Mouse (Mus musculus): ENCODE measurements around the gene Nkx2-5. TPM values are rescaled to one million over a fixed set of nuclear protein-coding genes. Genes with fewer than 3 reads are reported as not detected.

The Nkx2-5 gene
- polyA plus RNA-seq, 2 experiments, result 0.06 TPM; not detected in 1

GRCm38 (mm10) chr17:26850358-26851135 lies 5.7 kb upstream of the Nkx2-5 start:
- TF ChIP-seq POLR2A (IDR thresholded peaks at IDR 0.05; ENCODE audit: borderline replicate concordance, extremely low read depth, insufficient read depth, insufficient read length), result no peak
- Histone ChIP-seq H3K4me1 (ENCODE audit: control insufficient read depth, insufficient read depth, low read length) (peaks cover 4% of the 10 kb centered on the region; the same call in 1 of the 2 replicates), H3K36me3 (ENCODE audit: control insufficient read depth, insufficient read depth, low read length) (no peaks in the 10 kb centered on the region), H3K4me2 (replicated peaks; ENCODE audit: low read depth, low read length, severe bottlenecking) (peak overlapping the region; percentile 40), H3K9ac (ENCODE audit: low read depth, low read length, severe bottlenecking) (no peak overlapping the region), H3K27ac (replicated peaks; ENCODE audit: low read depth, low read length) (no peak overlapping the region), H3K27me3 (ENCODE audit: control insufficient read depth, insufficient read depth, low read length) (peaks cover 90% of the 10 kb centered on the region), H3K4me3 (replicated peaks; ENCODE audit: low read length) (peak overlapping the region; percentile 23), H3K9me3 (ENCODE audit: control insufficient read depth, low read length) (no peaks in the 10 kb centered on the region)
- no peak for ATAC-seq (ENCODE audit: low FRiP score, low read depth)
- DNase-seq (ENCODE audit: low spot score), result no peak
- WGBS, result 1% methylated on average over 45 of the region's 48 CpGs

- peak overlapping the region; percentile 23 for H3K4me3 ChIP-seq (replicated peaks; ENCODE audit: low read length)
- no peaks in the 10 kb centered on the region for H3K36me3 ChIP-seq (ENCODE audit: control insufficient read depth, insufficient read depth, low read length)
- no peaks in the 10 kb centered on the region for H3K9me3 ChIP-seq (ENCODE audit: control insufficient read depth, low read length)
- H3K27me3 ChIP-seq (ENCODE audit: control insufficient read depth, insufficient read depth, low read length), result peaks cover 91% of the 10 kb centered on the region
- under 1% methylated on average over 44 of the region's 44 CpGs for WGBS
- peaks cover 4% of the 10 kb centered on the region; the same call in 1 of the 2 replicates for H3K4me1 ChIP-seq (ENCODE audit: control insufficient read depth, insufficient read depth, low read length)
- no peak for TF ChIP-seq POLR2A (IDR thresholded peaks at IDR 0.05; ENCODE audit: borderline replicate concordance, extremely low read depth, insufficient read depth, insufficient read length)
- no peak overlapping the region for H3K9ac ChIP-seq (ENCODE audit: low read depth, low read length, severe bottlenecking)
- no peak for DNase-seq (ENCODE audit: low spot score)
- peak overlapping the region; percentile 40 for H3K4me2 ChIP-seq (replicated peaks; ENCODE audit: low read depth, low read length, severe bottlenecking)
- no peak for ATAC-seq (ENCODE audit: low FRiP score, low read depth)
- no peak overlapping the region for H3K27ac ChIP-seq (replicated peaks; ENCODE audit: low read depth, low read length)
These were observed 5.0 kb upstream of the Nkx2-5 start for GRCm38 (mm10) chr17:26849746-26850357.

GRCm38 (mm10) chr17:26849106-26849745 lies 4.4 kb upstream of the Nkx2-5 start:
- DNase-seq (ENCODE audit: low spot score) (no peak), ATAC-seq (ENCODE audit: low FRiP score, low read depth) (no peak)
- Histone ChIP-seq H3K27me3 (ENCODE audit: control insufficient read depth, insufficient read depth, low read length) (peaks cover 91% of the 10 kb centered on the region), H3K36me3 (ENCODE audit: control insufficient read depth, insufficient read depth, low read length) (no peaks in the 10 kb centered on the region), H3K4me1 (ENCODE audit: control insufficient read depth, insufficient read depth, low read length) (peaks cover 4% of the 10 kb centered on the region; the same call in 1 of the 2 replicates), H3K4me3 (replicated peaks; ENCODE audit: low read length) (peak overlapping the region; percentile 23), H3K4me2 (replicated peaks; ENCODE audit: low read depth, low read length, severe bottlenecking) (0 out of 2 replicates have a peak overlapping the region, but pooled peaks have one; percentile 40), H3K27ac (replicated peaks; ENCODE audit: low read depth, low read length) (no peak overlapping the region), H3K9me3 (ENCODE audit: control insufficient read depth, low read length) (no peaks in the 10 kb centered on the region), H3K9ac (ENCODE audit: low read depth, low read length, severe bottlenecking) (no peak overlapping the region)
- WGBS, result 3% methylated on average over 19 of the region's 19 CpGs
- TF ChIP-seq POLR2A (IDR thresholded peaks at IDR 0.05; ENCODE audit: borderline replicate concordance, extremely low read depth, insufficient read depth, insufficient read length), result no peak

GRCm38 (mm10) chr17:26848236-26848635 lies 3.4 kb upstream of the Nkx2-5 start:
- DNase-seq (ENCODE audit: low spot score) (no peak), ATAC-seq (ENCODE audit: low FRiP score, low read depth) (no peak)
- peaks cover 4% of the 10 kb centered on the region; the same call in 1 of the 2 replicates for H3K4me1 ChIP-seq (ENCODE audit: control insufficient read depth, insufficient read depth, low read length)
- WGBS, result 1% methylated on average over 6 of the region's 6 CpGs
- H3K9ac ChIP-seq (ENCODE audit: low read depth, low read length, severe bottlenecking), result no peak overlapping the region
- no peak for TF ChIP-seq POLR2A (IDR thresholded peaks at IDR 0.05; ENCODE audit: borderline replicate concordance, extremely low read depth, insufficient read depth, insufficient read length)
- H3K9me3 ChIP-seq (ENCODE audit: control insufficient read depth, low read length), result no peaks in the 10 kb centered on the region
- no peak overlapping the region for H3K4me3 ChIP-seq (replicated peaks; ENCODE audit: low read length)
- H3K4me2 ChIP-seq (replicated peaks; ENCODE audit: low read depth, low read length, severe bottlenecking), result no peak overlapping the region
- H3K36me3 ChIP-seq (ENCODE audit: control insufficient read depth, insufficient read depth, low read length), result no peaks in the 10 kb centered on the region
- peaks cover 91% of the 10 kb centered on the region for H3K27me3 ChIP-seq (ENCODE audit: control insufficient read depth, insufficient read depth, low read length)
- H3K27ac ChIP-seq (replicated peaks; ENCODE audit: low read depth, low read length), result no peak overlapping the region

- Histone ChIP-seq H3K9me3 (ENCODE audit: control insufficient read depth, low read length) (no peaks in the 10 kb centered on the region), H3K27ac (replicated peaks; ENCODE audit: low read depth, low read length) (no peak overlapping the region), H3K4me3 (replicated peaks; ENCODE audit: low read length) (no peak overlapping the region), H3K27me3 (ENCODE audit: control insufficient read depth, insufficient read depth, low read length) (peaks cover 91% of the 10 kb centered on the region), H3K4me2 (replicated peaks; ENCODE audit: low read depth, low read length, severe bottlenecking) (no peak overlapping the region), H3K4me1 (ENCODE audit: control insufficient read depth, insufficient read depth, low read length) (peaks cover 4% of the 10 kb centered on the region; the same call in 1 of the 2 replicates), H3K9ac (ENCODE audit: low read depth, low read length, severe bottlenecking) (no peak overlapping the region), H3K36me3 (ENCODE audit: control insufficient read depth, insufficient read depth, low read length) (no peaks in the 10 kb centered on the region)
- ATAC-seq (ENCODE audit: low FRiP score, low read depth) (no peak), DNase-seq (ENCODE audit: low spot score) (no peak)
- no peak for TF ChIP-seq POLR2A (IDR thresholded peaks at IDR 0.05; ENCODE audit: borderline replicate concordance, extremely low read depth, insufficient read depth, insufficient read length)
- 0% methylated on average over 5 of the region's 5 CpGs for WGBS
These were observed 3.0 kb upstream of the Nkx2-5 start for GRCm38 (mm10) chr17:26847801-26848200.
